Mouse (Mus musculus): ENCODE measurements around the gene Rimklb.
A peak's percentile ranks its signal among the peaks of the same experiment; 100 is the strongest.
"Not testable (repeated sequence)": the region's sequence is repeated elsewhere in the genome, so short reads cannot be mapped to it uniquely, and the experiment has no call there.

Gene Rimklb

DNA sequence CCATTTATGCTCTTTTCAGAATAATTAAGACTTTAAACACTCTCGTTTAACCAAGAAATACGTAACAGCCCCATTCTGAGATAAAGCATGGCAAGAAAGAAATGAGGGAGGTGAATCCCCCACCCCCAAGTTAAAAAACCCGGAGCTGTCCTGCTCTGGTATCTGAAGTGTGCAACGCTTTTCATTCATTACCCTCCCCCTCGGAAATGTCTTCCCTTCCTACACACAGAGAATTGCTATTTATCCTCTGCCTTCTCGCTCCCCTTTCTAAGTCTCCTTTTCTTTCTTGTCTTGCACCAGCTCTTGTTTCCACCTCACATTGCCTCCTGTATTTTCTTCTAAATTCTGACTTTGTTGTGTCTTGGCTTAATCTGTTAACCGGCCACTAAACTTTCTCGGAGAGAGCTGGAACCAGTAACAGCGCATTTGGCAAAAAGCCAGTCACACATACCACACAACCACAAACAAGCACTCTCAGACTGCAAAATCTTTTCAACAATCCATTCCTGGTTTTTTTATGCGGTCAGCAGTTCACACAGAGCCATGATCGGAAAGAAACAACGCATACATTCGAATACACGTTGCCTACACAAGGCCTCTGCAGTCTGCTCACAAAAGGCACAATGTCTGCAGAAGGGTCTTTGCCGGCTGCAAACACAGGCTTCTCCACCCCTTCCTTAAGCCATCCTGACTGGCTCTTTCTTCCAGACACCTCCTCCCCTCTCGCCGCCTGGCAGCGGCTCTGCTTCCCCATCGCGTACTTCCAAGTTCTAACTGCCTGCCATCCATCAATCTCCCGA is 3.3 kb downstream of the Rimklb start:
- no peak for DNase-seq

DNA sequence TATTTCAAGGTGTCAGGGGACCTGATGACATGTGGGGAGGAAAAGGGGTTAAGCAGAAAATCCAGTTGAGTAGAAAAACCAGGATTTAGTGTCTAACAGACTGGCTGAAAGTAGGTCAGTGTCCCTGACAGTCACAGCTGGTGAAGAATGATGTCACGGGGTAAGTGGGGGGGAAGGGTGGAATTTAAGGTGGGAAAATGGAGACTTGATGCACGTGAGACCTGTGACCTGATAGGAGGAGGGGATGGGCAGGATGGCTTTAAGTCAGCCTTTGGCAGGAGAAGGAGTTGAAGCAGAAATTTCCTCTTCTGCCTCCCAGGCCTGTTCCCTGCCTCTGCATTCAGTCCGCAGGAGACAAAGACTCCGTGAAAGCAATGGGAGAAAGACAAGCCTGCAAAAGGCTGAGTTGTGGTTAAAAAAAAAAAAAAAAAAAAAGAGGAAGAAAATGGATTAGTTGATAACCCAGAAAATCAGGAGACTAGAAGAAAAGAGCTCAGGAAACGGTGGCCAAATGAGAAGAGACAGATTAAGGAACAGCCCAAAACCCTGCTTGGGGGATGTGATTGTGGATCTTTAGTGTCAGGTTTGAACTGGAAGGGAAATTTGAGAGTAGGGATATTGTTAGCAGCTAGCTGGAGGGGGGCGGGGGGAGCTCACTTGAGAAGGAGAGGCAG is 4.6 kb downstream of the Rimklb start:
- DNase-seq, result no peak

GRCm38 (mm10) chr6:122492479-122492878 is 6.1 kb downstream of the Rimklb start:
- no peak for DNase-seq

DNA sequence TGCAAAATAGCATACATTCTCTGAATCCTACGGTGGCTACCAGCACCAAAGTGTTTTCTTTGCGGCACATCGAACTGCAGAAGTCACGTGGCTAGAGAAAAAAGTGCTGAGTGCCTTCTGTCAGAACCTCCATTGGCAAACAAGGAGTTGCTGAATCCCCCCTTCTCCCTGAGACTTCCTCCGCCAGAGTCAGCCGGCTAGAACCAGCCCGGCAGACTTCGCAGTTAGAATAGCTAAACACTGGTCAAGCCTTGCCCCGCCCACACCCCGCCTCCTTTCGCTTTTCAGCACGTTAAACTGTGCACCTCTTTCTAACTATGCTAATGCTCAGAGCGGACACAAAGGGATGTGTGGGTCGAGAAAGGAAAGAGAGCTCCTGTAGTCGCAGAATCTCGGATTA is 7.0 kb downstream of the Rimklb start:
- DNase-seq, result no peak

GRCm38 (mm10) chr6:122490929-122491512 is 7.5 kb downstream of the Rimklb start:
- no peak for DNase-seq

GRCm38 (mm10) chr6:122486297-122487117 is 12.1 kb downstream of the Rimklb start:
- DNase-seq, result peak; percentile 20

- DNase-seq, result peak; percentile 11
These were observed 12.9 kb downstream of the Rimklb start for GRCm38 (mm10) chr6:122485401-122486296.

DNA sequence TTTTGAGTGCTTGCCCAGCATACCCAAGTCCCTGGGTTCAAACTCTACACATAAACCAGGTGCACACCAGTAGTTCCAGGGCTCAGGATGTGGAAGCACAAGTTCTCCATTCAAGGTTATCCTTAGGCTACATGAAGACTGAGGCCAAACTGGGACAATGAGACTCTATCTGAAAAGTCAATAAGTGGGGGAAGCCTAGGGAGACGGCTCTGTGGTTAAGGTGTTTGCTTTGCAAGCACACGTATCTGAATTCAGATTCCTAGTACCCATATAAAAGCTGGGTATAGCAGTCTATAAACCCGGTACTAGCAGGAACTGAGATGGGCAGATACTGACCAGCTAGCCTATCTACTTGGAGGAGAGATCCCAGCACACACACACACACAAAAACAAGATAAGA is 20.5 kb downstream of the Rimklb start:
- no peak for DNase-seq

GRCm38 (mm10) chr6:122471461-122471860 is 27.1 kb downstream of the Rimklb start:
- not testable (repeated sequence) for DNase-seq

GRCm38 (mm10) chr6:122470240-122470639 is 28.3 kb downstream of the Rimklb start:
- no peak for DNase-seq

- DNase-seq, result no peak
These were observed 29.4 kb downstream of the Rimklb start for GRCm38 (mm10) chr6:122469030-122469640.

GRCm38 (mm10) chr6:122466092-122466713 is 32.4 kb downstream of the Rimklb start:
- no peak for DNase-seq

DNA sequence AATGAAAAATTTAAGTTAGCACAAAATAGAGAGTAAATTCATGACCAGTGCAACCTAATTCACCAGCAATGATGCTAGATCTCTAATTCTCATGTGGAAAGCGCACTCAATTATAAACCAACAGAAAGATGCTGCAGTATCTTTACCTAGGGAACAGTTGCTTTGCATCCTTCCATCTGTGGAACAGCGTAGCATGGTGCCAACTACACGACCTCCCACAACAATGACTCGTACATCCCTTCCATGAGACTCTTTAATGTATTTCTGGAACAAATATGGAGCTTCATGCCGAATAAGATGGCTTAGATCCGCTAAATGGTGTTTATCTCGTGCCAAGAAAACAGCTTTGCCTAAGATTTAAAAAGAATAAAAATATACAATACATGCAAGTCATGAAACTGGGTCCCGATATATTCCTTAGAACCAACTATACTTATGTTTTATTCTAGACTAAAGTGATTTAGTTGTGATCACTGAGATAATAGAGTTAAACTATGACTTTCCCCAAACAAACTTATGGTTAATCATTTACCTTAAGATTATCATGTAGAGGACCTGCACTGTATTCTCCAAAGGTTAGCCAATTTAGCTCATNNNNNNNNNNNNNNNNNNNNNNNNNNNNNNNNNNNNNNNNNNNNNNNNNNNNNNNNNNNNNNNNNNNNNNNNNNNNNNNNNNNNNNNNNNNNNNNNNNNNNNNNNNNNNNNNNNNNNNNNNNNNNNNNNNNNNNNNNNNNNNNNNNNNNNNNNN is 39.4 kb downstream of the Rimklb start:
- DNase-seq, result no peak

DNA sequence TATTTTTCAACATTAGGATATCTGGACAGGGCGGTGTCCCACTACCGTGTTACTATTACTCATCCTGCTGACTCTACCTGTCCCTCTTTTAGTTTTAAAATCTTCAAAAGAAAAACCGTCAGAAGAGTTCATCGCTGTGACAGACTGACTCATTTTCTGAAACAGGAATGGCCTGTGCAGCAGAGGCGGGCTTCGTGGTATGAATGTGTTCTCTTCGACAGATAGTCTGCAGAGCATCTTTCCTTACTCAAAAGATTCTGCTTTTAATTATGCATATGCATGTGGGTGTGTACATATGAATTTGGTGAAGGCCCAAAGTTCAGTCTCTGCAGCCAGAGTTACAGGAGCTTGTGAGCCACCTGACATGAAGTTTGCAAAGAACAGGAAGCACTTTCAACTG is 50.7 kb downstream of the Rimklb start:
- DNase-seq, result no peak

- no peak for DNase-seq
These were observed 53.3 kb downstream of the Rimklb start for GRCm38 (mm10) chr6:122445215-122445614.

DNA sequence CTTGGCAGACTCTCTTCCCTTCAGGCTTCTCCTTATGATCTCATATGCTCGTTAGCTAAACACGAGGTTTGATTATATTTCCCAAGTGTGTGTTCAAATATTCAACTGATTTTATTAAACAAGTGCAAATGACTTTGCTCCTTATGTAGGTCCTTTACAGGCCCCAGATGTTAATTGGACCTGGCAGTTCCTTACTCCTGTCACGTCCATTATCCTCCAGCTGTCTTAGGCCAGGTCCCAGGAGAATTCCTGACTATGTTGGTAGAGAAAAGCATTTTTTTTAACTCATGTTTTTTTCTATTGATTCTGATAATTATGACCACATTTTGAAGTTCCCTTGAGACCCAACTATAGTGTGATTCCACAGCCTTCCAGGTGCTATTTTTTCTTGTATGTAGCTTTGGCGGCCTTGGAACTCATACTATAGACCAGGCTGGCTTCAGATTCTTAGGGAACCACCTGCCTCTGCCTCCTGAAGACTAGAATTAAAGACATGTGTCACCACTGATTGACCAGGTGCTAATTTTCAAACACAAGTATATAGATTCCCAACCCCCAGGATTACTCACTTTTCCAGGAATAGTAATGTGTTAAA is 57.8 kb downstream of the Rimklb start:
- DNase-seq, result no peak

- DNase-seq, result no peak
These were observed 59.3 kb downstream of the Rimklb start for GRCm38 (mm10) chr6:122439249-122439648.

DNA sequence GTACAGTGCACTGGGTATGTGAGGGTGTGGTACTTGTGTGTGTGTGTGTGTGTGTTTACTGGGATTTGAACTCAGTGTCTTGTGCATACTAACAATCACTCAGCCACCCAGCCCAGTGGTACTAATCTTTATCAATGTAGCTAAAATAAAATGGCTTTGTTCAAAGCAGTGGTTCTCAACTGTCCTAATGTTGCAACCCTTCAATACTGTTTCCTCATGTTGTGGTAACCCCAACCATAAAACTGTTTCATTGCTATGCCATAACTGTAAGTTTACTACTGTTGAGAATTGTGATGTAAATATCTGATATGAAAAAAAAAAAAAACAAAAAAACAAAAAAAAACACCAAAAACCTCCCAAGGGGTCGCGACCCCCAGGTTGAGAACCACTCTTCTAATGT is 63.3 kb downstream of the Rimklb start:
- no peak for DNase-seq

DNA sequence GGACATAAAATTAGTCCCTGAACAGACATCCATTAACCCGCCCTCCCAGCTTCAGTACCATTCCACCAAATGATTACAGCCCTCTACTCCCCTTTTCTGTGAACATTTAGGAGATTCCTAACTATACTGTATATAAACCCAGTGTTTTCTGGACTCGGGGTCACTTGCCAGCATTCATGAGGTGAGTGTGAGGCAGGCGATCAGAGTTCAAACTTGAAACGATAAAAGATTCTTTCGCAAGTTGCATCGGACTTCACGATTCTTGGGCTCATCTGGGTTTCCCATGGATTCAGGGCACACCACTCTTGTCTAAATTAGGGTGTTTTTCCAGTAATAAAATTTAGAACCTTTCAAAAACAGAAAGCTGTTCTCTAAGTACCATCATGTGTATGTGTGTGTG is 71.1 kb downstream of the Rimklb start:
- DNase-seq, result no peak

- no peak for DNase-seq
These were observed 81.5 kb downstream of the Rimklb start for GRCm38 (mm10) chr6:122417015-122417414.

Measured in thymus, postnatal 25 days (tissue).